Mouse (Mus musculus) C2C12 (cell line): ENCODE measurements around the gene Kif26b.
A peak's percentile ranks its signal among the peaks of the same experiment; 100 is the strongest.

ENCODE experiments used
- CEBPB ChIP-seq: IDR thresholded peaks from one replicate; pipeline ENCODE4 v1.6.1; 2011; ENCODE audit warnings: low read depth, mild to moderate bottlenecking, control low read depth, moderate library complexity
- CTCF ChIP-seq: IDR thresholded peaks from one replicate; pipeline ENCODE4 v1.5.1; 2011; ENCODE audit not compliant: control insufficient read depth, insufficient read depth, insufficient read length
- FOSL1 ChIP-seq: IDR thresholded peaks from one replicate; pipeline ENCODE4 v1.8.0; 2011; ENCODE audit warnings: mild to moderate bottlenecking, low read length; ENCODE audit not compliant: poor library complexity, insufficient read depth, severe bottlenecking
- MAX ChIP-seq: IDR thresholded peaks from one replicate; pipeline ENCODE4 v1.6.1; 2011; ENCODE audit warnings: mild to moderate bottlenecking, control low read depth
- MYOG ChIP-seq: IDR thresholded peaks from one replicate; pipeline ENCODE4 v1.6.1; 2011; ENCODE audit not compliant: control insufficient read depth, insufficient read length; ENCODE audit errors: extremely low read depth
- USF1 ChIP-seq: IDR thresholded peaks from one replicate; pipeline ENCODE4 v1.6.1; 2011; ENCODE audit warnings: low read depth, mild to moderate bottlenecking, control low read depth, moderate library complexity

DNA sequence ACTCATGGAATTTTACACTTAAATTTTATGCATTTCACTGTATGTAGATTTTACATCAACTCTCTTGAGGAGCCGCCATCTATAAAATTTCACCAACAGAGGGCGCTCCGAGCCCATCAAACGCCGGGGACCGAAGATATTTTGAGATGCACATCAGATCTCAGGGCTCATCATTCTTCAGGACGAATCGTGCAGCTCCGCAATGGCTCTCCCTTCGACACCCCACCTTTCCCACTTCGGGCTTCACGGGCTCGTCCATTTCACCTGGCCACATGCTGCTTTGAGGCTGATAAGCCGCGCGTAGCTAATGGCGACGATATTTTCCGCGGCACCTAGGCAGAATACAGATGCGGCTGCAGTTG, 1.8 kb upstream of the Kif26b start:
- no peak for TF ChIP-seq CEBPB
- TF ChIP-seq CTCF: peak; percentile 13
- TF ChIP-seq FOSL1: no peak
- TF ChIP-seq MAX: peak; percentile 30
- TF ChIP-seq USF1: no peak
- no peak for TF ChIP-seq MYOG
